Mouse (Mus musculus) erythroblast, adult 5-6 weeks (primary cell): Measurements from ENCODE around the gene Ccdc40. TPM values are rescaled to one million over a fixed set of nuclear protein-coding genes. Genes with fewer than 3 reads are reported as not detected.
"Not testable (repeated sequence)": the region's sequence is repeated elsewhere in the genome, so short reads cannot be mapped to it uniquely, and the experiment has no call there.

Source experiments
- ATAC-seq: replicated peaks from 2 replicates; pipeline ENCODE4 v1.8.0; 2016; ENCODE audit warnings: moderate number of reproducible peaks, mild to moderate bottlenecking, moderate TSS enrichment, inconsistent platforms; ENCODE audit not compliant: poor library complexity, low FRiP score, severe bottlenecking
- total RNA-seq, 2 experiments: library from RNA; stranded (forward) in 1 of 2; stranded (reverse) in 1 of 2; fragments of 150-400 nt in 1 of 2; fragments of 200-764, 138-1000 nt in 1 of 2; gene quantifications; 2 replicates each; pipeline versions ENCODE4 v1.2.3 to v1.2.4; 2015 to 2017; ENCODE audit warnings: low replicate concordance in 2 of 2

The Ccdc40 gene
- total RNA-seq, 2 experiments from 2014 or later = 1.5 TPM; not detected in 1

DNA sequence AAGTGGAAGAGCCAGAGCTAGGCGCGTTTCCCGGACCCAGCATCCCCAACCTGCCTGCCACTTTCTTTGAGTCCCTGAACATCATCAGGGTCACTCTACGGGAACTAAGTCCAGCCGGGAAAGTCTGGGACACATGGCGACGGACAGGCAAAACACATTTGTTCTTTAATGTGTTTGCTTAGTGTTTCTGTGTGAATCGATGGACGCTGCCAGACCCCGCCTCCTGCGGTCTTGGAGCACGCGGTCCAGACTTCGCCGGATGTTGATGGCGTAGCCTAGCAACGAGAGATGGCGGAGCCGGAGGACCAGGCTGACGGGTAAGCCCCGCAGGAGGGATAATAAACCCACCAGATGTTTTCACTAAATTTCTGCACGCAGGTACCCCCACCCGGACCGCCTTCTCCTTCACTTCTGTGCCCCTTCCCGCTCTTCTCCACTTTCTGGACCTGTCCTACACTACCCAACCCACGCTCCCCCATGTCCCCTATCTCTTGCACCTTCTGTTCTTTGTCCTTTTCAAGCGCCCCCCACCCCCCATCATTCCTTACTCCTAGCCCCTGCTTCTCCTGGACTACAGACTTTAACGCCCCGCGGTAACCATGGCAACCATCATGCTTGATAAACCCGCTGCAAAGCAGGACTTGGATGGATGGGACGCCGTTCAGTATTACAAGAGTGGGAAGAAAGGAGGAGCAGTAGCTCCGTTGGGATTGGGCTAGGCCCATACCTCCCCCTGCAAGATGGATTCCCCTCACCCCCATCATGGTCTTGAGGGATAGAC, 664 bp downstream of the Ccdc40 start:
- ATAC-seq = no peak

DNA sequence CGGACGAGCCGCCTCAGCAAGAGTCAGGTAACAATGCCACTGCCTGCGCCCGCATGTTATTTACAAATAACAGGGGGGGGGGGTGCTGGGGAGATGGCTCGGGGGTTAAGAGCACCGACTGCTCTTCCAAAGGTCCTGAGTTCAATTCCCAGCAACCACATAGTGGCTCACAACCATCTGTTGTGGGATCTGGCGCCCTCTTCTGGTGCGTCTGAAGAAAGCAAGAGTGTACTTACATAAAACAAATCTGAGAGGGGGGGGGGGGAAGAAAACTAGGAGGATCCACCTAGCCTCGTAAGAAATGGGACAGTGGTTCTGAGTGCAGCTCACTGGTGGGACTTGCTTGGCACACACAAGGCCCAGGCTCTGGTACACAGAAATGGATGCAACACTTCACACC, 6.4 kb downstream of the Ccdc40 start:
- no peak for ATAC-seq

DNA sequence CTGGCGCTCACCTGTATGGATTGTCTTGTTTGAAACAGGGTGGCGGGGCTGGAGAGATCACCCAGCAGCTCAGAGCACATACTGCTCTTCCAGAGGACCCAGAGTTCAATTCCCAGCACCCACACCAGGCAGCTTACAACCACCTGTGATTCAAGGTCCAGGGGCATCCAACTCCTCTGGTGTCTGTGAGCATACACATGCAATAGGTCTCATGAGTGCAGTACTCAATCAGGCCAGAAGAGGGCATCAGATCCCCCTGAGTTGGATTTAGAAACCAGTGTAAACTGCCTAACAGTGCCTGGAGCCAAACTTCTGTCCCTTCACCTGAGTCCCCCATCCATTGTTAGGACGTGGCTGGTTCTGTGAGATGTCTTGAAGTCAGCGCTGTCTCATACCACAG, 7.2 kb downstream of the Ccdc40 start:
- peak; percentile 73 for ATAC-seq

DNA sequence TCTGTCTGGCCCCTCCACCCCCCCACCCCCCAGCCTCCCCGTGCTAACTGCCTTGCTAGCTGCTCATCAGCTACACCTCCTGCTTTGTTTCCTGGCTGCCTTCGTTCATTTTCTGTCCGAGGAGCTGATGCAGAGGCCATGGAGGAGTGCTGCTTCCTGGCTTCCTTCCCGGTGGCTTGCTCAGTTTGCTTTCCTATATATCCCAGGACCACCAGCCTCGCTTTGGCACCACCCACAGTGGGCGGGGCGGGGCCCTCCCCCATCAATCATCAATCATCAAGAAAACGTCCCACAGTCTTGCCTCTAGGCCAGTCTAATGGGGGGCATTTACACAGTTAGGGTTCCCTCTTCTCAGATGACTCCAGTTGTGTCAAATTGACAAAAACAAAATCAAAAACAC, 8.0 kb downstream of the Ccdc40 start:
- ATAC-seq = no peak

DNA sequence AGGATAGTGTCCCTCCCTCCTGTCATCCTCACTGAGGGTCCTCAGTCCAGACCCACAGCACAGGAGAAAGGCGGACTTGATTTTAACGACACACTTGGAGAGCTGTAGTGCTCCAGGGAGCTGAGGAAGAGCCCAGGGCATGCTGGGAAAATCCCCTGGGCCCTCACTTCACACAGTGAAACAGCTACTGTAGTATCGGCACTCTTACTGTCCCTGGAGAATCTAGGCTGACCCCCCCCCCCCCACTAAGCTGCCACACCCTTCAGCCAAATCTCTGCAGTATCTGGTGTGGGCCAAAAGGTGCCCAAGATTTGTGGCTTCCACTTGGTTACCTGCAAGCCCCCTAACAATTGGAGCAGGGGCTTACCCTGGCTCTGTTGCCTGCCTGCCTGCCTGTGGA, 8.6 kb downstream of the Ccdc40 start:
- ATAC-seq = no peak

DNA sequence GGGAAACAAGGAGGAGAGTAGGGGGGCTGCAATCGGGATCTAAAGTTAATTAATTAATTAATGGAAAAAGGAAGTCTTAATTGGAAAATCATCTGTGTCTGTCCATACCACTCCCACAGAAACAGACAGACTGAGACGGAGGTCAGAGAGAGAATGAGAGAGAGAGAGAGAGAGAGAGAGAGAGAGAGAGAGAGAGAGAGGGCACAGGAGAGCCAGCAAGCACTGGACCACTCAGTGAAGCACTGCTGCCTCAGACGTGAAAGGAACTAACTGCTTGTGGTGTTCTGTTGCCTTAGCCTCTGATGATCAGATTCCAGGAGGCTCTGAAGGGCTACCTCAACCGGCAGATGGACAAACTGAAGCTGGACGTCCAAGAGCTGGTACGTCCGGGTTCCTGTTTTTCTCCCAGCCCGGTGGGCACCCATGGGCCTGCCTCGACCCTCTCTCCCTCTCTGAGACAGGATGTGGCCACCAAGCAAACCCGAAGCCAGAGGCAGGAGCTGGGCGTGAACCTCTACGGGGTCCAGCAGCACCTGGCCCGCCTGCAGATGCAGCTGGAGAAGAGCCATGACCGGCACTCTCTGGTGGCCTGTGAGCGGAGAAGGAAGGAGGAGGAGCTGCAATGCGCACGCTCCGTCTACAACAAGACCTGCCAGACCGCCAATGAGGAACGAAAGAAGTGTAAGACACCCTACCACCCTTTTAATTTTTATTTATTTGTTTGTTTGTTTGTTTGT, 9.4 kb downstream of the Ccdc40 start:
- ATAC-seq = no peak

DNA sequence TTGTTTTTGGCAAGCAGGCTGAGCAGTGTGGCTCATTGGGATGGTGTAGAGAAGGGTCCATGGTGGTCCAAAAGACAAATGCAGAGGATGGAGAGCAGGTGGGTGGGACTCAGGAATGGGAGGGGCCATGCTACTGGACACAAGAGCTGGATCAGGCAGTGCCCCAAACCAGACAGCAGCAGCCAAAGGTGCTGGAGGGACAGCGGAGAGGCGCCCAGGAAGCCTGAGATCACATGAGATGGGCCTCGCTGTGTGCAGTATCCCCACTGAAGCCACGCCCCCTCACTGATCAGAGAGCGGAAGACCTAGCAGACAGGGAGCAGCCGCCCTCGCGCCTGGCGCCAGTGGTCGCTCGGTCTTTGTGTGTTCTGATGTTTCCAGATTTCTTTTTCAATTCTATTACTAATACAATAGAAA, 9.9 kb downstream of the Ccdc40 start:
- ATAC-seq = no peak

DNA sequence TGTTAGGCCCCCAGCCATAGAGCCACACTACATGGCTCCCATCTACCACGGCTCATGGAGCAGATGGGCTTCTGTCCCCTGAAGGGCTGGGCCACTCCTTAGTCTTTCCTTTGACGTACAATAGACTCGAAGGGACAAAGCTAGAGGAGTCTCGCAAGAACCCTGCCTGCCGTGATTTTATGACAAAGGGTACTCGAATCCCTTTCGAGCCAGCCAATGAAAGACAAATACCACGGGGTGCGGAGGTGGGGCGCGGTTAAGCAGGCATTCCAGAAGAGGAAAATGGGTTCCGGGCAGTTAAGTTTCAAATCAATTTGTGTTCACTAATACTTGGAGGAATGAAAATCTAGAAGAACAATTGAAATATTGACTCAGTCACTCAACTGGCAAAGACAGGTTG, 11.1 kb downstream of the Ccdc40 start:
- ATAC-seq = no peak

DNA sequence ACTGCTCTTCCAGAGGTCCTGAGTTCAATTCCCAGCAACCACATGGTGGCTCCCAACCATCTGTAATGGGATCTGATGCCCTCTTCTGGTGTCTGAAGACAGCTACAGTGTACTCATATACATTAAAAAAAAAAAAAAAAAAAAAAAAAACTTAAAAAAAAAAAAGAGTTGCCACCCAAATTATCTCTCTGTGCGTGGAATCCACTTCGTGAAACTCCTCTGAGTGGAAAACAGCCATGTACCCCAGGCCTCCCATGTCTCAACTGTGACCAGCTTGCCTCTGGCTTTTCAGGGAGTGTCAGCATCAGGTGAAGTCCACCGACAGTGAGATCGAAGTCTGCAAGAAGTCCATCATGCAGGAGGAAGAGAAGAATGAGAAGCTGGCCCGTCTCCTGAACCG, 17.2 kb downstream of the Ccdc40 start:
- not testable (repeated sequence) for ATAC-seq

DNA sequence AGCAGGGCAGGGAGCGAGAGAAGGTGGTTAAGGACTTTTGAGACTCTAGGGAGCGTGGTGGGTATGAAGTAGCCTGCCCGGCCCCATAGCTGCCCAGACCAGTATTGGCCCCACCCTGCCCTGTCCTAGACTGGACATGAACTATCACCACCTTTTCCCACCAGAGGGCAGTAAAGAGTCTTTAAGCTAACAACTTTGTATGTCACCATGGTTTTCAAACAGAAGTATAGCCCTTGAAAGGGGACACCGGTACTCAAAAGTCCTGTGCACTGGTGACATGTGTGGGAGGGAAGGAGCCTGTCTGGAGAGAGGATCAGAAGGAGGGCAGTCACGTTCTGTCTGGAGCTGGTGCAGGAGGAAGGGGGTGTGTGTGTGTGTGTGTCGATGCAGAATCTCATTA, 20.6 kb downstream of the Ccdc40 start:
- ATAC-seq = peak; percentile 74

DNA sequence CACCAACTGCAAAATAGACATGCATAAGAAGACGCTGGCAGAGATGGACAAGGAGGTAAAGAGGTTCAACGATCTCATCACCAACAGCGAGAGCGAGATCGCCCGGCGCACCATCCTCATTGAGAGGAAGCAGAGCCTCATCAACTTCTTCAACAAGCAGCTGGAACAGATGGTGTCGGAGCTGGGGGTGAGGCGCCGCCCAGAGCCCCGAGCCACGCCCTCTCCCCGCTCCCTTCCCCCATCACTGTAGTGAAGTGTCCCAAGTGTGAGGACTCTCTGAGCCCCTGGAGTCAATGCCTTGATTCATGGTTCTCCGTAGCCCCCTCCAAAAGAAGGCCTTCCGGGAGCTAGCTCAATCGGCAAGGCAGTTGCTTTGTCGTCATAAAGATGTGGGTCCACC, 22.6 kb downstream of the Ccdc40 start:
- no peak for ATAC-seq

DNA sequence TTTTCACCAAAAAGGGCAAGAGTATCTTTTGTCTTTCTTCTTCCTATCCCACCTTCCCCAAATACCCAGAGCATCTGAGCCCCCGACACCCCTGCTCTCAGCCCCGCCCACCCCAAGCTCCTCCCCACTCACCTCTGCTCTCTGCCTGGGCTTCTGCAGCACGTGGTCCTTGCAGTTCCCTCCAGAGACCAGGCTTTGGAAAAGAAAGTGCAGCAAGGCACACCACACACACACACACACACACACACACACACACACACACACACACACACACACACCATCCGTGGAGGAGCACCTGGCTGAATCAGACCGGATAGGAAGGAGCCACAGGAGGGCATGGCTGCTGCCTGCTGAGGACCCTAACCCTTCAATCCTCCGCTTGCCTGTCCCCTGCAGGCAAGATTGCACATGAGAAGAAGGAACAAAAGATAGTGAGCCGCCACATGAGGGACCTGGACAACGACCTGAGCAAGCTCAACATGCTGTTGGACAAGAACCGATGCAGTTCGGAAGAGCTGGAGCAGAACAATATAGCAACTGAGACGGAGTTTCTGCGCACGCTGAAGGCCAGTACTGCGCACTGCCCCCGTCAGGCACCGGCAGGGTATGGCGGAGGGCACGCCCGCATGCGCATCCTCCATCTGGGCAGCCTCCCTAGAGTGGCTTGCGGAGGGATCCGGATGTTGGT, 24.6 kb downstream of the Ccdc40 start:
- no peak for ATAC-seq

DNA sequence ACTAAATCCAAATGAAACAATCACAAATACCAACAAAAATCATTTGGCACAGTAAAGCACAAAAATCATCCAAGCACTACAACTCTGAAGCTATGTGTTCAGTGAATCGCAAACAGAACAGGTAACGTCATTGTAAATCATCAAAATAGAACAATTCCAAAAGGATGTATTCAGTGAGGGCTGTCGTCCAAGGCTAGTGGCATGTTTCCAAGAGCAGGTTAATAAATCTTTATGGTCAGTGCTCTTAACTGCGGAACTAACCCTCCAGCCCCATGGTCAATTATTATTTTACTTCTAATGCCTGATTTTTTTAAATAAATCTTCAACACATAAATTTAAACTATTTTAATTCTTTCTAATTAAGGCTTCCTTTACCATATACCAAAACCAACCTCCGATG, 28.2 kb downstream of the Ccdc40 start:
- not testable (repeated sequence) for ATAC-seq

DNA sequence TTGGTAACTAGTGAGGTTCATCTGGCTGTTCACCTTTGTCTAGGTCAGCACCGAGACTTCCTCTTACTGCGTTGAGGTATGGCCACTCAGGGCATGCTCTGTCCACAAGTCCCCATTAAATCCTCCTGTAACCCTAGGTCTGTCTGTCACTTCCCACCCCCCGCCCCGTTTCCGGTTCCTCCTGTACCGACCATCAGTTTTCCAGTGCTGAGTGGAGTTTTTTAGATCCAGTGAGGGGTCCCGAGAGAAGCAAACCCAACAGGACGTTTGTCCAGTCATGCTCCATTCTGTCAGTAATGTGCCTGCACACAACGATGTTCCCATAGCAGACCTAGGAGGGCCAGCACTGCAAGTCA, 29.8 kb downstream of the Ccdc40 start:
- ATAC-seq = 0 out of 2 replicates have a peak, but pooled peaks have one; percentile 7

DNA sequence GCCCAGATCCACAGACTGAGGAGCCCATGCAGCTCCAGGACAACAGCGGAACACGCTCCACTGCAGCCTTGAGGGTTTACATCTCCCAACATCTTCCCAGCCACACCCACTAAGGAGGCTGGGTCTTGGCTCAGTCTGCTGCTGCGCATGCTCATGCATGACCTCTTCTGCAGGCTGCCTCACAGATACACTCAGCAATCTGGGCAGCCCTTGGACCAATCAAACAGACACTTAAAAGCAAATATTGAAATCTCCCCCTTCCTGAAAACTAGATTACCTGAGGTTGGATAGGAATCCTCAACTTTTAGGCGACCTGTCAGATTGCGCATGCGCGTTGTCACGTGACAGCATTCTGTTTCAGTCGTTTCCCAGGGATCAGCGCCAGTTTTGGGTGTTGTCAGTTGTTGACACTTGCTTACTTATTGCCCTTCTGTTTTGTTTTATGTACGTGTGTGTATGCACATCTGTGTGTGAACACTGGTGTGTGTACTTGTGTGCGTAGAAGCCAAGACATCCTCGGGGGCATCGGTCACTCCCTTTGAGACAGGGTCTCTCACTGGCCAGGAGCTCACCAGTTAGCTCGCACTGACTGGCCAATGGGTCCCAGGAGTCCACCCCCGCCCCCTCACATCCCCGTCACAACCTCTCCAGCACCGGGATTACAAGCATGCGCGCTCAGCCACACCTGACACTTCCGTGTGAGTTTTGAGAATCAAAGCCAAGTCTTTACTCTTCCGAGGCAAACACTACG, 30.4 kb downstream of the Ccdc40 start:
- peak; percentile 86 for ATAC-seq

DNA sequence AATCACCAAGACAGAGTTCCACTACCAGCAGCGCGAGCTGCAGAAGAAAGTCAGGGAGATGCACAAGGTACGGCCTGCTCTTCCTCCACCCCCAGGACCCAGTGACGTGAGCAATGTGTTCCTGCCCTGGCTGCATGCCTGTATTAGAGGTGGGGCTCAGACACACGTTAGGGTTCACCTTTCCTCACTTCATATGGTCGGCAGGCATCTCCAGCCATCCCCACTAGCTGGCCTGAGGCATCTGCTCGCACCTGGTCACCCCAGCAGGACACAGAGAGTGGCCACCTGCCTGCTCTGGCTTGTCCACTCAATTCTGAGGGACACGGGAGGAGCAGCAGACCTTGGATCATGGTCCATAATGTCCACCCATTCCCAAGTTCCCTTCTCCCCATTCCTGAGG, 31.6 kb downstream of the Ccdc40 start:
- no peak for ATAC-seq

DNA sequence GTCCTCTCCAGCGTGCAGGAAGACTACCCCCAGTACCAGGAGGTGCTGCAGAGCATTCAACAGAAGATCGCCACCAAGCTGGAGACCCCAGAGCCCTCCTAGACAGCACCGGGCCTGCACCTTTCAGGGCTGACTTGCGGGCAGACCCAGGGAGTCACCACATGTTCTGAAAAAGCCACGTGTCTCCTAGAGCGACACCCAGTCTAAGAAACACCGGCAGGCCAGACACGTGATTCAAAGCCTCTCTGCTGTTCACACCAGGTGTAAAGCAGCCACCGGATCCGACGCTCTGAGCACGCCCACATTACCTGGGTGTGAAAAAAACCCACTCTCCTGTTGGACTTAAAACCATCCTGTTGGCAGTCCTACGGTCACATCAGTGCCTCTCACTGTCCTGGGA, 36.0 kb downstream of the Ccdc40 start:
- no peak for ATAC-seq

DNA sequence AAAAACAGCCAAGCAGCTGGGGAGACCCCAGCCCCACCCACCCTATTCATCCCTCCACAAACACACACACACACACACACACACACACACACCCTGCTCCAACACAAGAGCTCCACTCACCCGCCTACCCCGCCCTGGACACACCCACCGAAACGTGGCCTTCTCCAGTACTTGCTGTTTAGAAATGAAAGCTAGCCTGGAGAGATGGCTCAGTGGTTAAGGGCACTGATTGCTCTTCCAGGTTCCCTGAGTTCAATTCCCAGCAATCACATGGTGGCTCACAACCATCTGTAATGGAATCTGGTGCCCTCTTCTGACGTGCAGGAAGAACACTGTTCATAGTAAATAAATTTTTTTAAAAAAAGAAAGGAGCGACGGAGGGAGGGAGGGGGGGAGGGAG, 37.4 kb downstream of the Ccdc40 start:
- ATAC-seq = no peak

DNA sequence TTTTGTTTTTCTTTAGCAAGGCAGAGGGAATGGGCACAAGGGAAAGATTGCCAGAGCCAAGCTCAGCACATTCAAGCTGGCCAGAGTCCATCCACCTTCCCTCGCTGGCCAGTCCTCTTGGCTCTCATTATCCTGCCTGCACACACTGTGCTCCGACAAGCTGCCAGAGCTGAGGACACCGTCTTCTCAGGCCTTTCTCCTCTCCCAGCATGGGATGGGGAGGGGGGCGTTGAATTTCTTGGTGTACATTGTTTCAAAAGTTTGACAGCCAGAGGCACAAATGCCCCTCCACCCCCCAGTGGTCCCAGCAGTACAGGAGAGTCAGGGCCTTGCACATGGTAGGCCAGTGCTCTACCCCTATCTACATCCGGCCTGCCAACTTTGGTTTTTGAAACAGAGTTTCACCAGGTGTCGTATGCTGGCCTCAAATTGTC, 38.9 kb downstream of the Ccdc40 start:
- ATAC-seq = no peak
